Mouse (Mus musculus) intestine, embryonic 14.5 days (tissue): ENCODE measurements around the gene Ankfn1. TPM values are rescaled to one million over a fixed set of nuclear protein-coding genes. Genes with fewer than 3 reads are reported as not detected.

Experiments used
- polyA plus RNA-seq: library from polyadenylated mRNA; unstranded; fragments of >200 nt; fragmentation: Nextera tagmentation; extraction: Ambion mirVana; gene quantifications from 2 replicates; pipeline ENCODE4 v1.2.1, GENCODE M21; 2014

Gene Ankfn1
- polyA plus RNA-seq, 1 experiment from 2014 or later: 0.30 TPM

Other genes with a start within 250 kb of the Ankfn1 start
- 9.7 and 10.4 TPM in 2 replicates for gene Pctp, start 225.2 kb upstream of the Ankfn1 start, polyA plus RNA-seq